Mouse (Mus musculus) small intestine, adult 2 months (tissue): ENCODE measurements around the gene Apon. TPM values are rescaled to one million over a fixed set of nuclear protein-coding genes. Genes with fewer than 3 reads are reported as not detected.
"Not testable (repeated sequence)": the region's sequence is repeated elsewhere in the genome, so short reads cannot be mapped to it uniquely, and the experiment has no call there.

Experiments
- H3K27ac ChIP-seq: fragments of 200-500 bp; 2 replicates; pipeline ENCODE4 v1.5.1; 2012; ENCODE audit warnings: low read depth, low read length, control low read depth, inconsistent platforms; ENCODE audit not compliant: insufficient read depth
- H3K27me3 ChIP-seq: fragments of 200-500 bp; 2 replicates; pipeline ENCODE4 v1.6.1; 2012; ENCODE audit warnings: mild to moderate bottlenecking, moderate library complexity, low read length, inconsistent platforms; ENCODE audit not compliant: control insufficient read depth, insufficient read depth
- H3K36me3 ChIP-seq: fragments of 200-500 bp; 2 replicates; pipeline ENCODE4 v1.6.1; 2012; ENCODE audit warnings: mild to moderate bottlenecking, low read length, control low read depth, inconsistent platforms; ENCODE audit not compliant: control insufficient read depth, insufficient read depth
- H3K4me1 ChIP-seq: fragments of 200-500 bp; 2 replicates; pipeline ENCODE4 v1.6.1; 2012; ENCODE audit warnings: low read length, inconsistent platforms, mixed read lengths; ENCODE audit not compliant: control insufficient read depth, insufficient read depth, insufficient read length
- H3K4me3 ChIP-seq: fragments of 200-500 bp; 2 replicates; pipeline ENCODE4 v1.5.1; 2012; ENCODE audit warnings: low read depth, mild to moderate bottlenecking, control low read depth, inconsistent platforms, low read length, moderate library complexity
- CTCF ChIP-seq: fragments of 200-500 bp; IDR thresholded peaks from 2 replicates; pipeline ENCODE4 v1.5.1; 2012; ENCODE audit warnings: low read depth, mild to moderate bottlenecking, control low read depth, inconsistent platforms, low read length, moderate library complexity, mixed read lengths; ENCODE audit not compliant: insufficient replicate concordance, insufficient read length; ENCODE audit errors: extremely low read depth
- POLR2A ChIP-seq: fragments of 200-500 bp; IDR thresholded peaks from 2 replicates; pipeline ENCODE4 v1.6.1; 2012; ENCODE audit warnings: low read depth, mild to moderate bottlenecking, control low read depth, inconsistent platforms, low read length, moderate library complexity
- WGBS: fragments of 180-500 bp; shearing (Covaris S2); methylation state at CpG from one replicate; pipeline ENCODE4 v1.1.7; 2018; 5-methylcytosine and 5-hydroxymethylcytosine counted together
- polyA plus RNA-seq: library from polyadenylated mRNA; depleted of rRNA; stranded (reverse); fragments of >200 nt; gene quantifications from 2 replicates; pipeline ENCODE4 v1.2.3, GENCODE M21; 2012

Apon gene
- polyA plus RNA-seq, 1 experiment = not detected

- Histone ChIP-seq H3K4me3 (peak overlapping the region; percentile 42), H3K27ac (no peak overlapping the region), H3K36me3 (peaks cover 6% of the 10 kb centered on the region), H3K4me1 (peaks cover 9% of the 10 kb centered on the region), H3K27me3 (no peaks in the 10 kb centered on the region)
- WGBS = 56% methylated on average over 2 of the region's 2 CpGs
- no peak for TF ChIP-seq CTCF
- no peak for TF ChIP-seq POLR2A
These were observed 18.0 kb downstream of the Apon start for GRCm38 (mm10) chr10:128271883-128272282.

GRCm38 (mm10) chr10:128272819-128273439 is 19.0 kb downstream of the Apon start:
- H3K4me1 ChIP-seq, H3K4me3 ChIP-seq, H3K27ac ChIP-seq, H3K27me3 ChIP-seq: not testable (repeated sequence)
- WGBS = 82% methylated on average over 6 of the region's 7 CpGs
- TF ChIP-seq CTCF = peak; percentile 35; the same call in 1 of the 2 replicates
- peaks cover 16% of the 10 kb centered on the region for H3K36me3 ChIP-seq

- H3K4me3 ChIP-seq, H3K27ac ChIP-seq, H3K4me1 ChIP-seq, H3K27me3 ChIP-seq: not testable (repeated sequence)
- H3K36me3 ChIP-seq = peaks cover 36% of the 10 kb centered on the region
- 88% methylated on average over 1 of the region's 1 CpGs for WGBS
These were observed 21.5 kb downstream of the Apon start for GRCm38 (mm10) chr10:128275374-128275773.

GRCm38 (mm10) chr10:128278158-128278557 is 24.3 kb downstream of the Apon start:
- H3K4me1 ChIP-seq = peaks cover 6% of the 10 kb centered on the region; the same call in 1 of the 2 replicates
- peaks cover 57% of the 10 kb centered on the region for H3K36me3 ChIP-seq
- H3K27ac ChIP-seq = no peak overlapping the region
- H3K27me3 ChIP-seq = no peaks in the 10 kb centered on the region
- H3K4me3 ChIP-seq = no peak overlapping the region
- TF ChIP-seq POLR2A = no peak
- no peak for TF ChIP-seq CTCF
- 78% methylated on average over 6 of the region's 6 CpGs for WGBS

GRCm38 (mm10) chr10:128280943-128281342 is 27.0 kb downstream of the Apon start:
- H3K27ac ChIP-seq = peak overlapping the region; percentile 51; the same call in 1 of the 2 replicates
- peaks cover 2% of the 10 kb centered on the region; the same call in 1 of the 2 replicates for H3K4me1 ChIP-seq
- no peak overlapping the region for H3K4me3 ChIP-seq
- TF ChIP-seq POLR2A (no peak), CTCF (no peak)
- no peaks in the 10 kb centered on the region for H3K27me3 ChIP-seq
- H3K36me3 ChIP-seq = peaks cover 83% of the 10 kb centered on the region
- 45% methylated on average over 6 of the region's 6 CpGs for WGBS

- WGBS = 92% methylated on average over 14 of the region's 14 CpGs
- Histone ChIP-seq H3K27ac (peak overlapping the region; percentile 20; the same call in 1 of the 2 replicates), H3K36me3 (peaks cover 86% of the 10 kb centered on the region), H3K27me3 (no peaks in the 10 kb centered on the region), H3K4me1 (peaks cover 2% of the 10 kb centered on the region; the same call in 1 of the 2 replicates), H3K4me3 (no peak overlapping the region)
- TF ChIP-seq POLR2A = no peak
- no peak for TF ChIP-seq CTCF
These were observed 27.8 kb downstream of the Apon start for GRCm38 (mm10) chr10:128281682-128282081.

- WGBS = 86% methylated on average over 20 of the region's 20 CpGs
- Histone ChIP-seq H3K27ac (no peak overlapping the region), H3K27me3 (no peaks in the 10 kb centered on the region), H3K4me3 (no peak overlapping the region), H3K36me3 (peaks cover 78% of the 10 kb centered on the region), H3K4me1 (peaks cover 2% of the 10 kb centered on the region; the same call in 1 of the 2 replicates)
- TF ChIP-seq POLR2A (no peak), CTCF (no peak)
These were observed 29.1 kb downstream of the Apon start for GRCm38 (mm10) chr10:128282886-128283450.
